Mouse (Mus musculus): ENCODE data around the gene Alox5.

Gene Alox5

GRCm38 (mm10) chr6:116417518-116418315 is 43.3 kb downstream of the Alox5 start:
- no peak for DNase-seq

- DNase-seq: no peak
These were observed 44.9 kb downstream of the Alox5 start for GRCm38 (mm10) chr6:116416000-116416552.

- DNase-seq: peak; percentile 34
These were observed 45.8 kb downstream of the Alox5 start for GRCm38 (mm10) chr6:116415126-116415676.

- DNase-seq: no peak
These were observed 48.2 kb downstream of the Alox5 start for GRCm38 (mm10) chr6:116412546-116413325.

- DNase-seq: no peak
These were observed 49.3 kb downstream of the Alox5 start for GRCm38 (mm10) chr6:116411716-116412115.

- DNase-seq: no peak
These were observed 50.5 kb downstream of the Alox5 start for GRCm38 (mm10) chr6:116410436-116410835.

- no peak for DNase-seq
These were observed 52.9 kb downstream of the Alox5 start for GRCm38 (mm10) chr6:116407956-116408657.

GRCm38 (mm10) chr6:116407216-116407615 is 53.8 kb downstream of the Alox5 start:
- no peak for DNase-seq

GRCm38 (mm10) chr6:116406680-116407079 is 54.3 kb downstream of the Alox5 start:
- DNase-seq: no peak

- no peak for DNase-seq
These were observed 54.8 kb downstream of the Alox5 start for GRCm38 (mm10) chr6:116406152-116406551.

GRCm38 (mm10) chr6:116405715-116406114 is 55.3 kb downstream of the Alox5 start:
- no peak for DNase-seq

- DNase-seq: no peak
These were observed 55.7 kb downstream of the Alox5 start for GRCm38 (mm10) chr6:116405243-116405642.

GRCm38 (mm10) chr6:116402426-116402825 is 58.6 kb downstream of the Alox5 start:
- no peak for DNase-seq

GRCm38 (mm10) chr6:116401746-116402423 is 59.1 kb downstream of the Alox5 start:
- no peak for DNase-seq

GRCm38 (mm10) chr6:116398136-116398535 is 62.8 kb downstream of the Alox5 start:
- no peak for DNase-seq

GRCm38 (mm10) chr6:116397621-116398020 is 63.4 kb downstream of the Alox5 start:
- DNase-seq: peak; percentile 1

GRCm38 (mm10) chr6:116394916-116395648 is 65.9 kb downstream of the Alox5 start:
- no peak for DNase-seq

- no peak for DNase-seq
These were observed 71.5 kb downstream of the Alox5 start for GRCm38 (mm10) chr6:116389481-116389880.

- no peak for DNase-seq
These were observed 72.9 kb downstream of the Alox5 start for GRCm38 (mm10) chr6:116388068-116388467.

GRCm38 (mm10) chr6:116386506-116386905 is 74.5 kb downstream of the Alox5 start:
- no peak for DNase-seq

GRCm38 (mm10) chr6:116386045-116386415 is 74.9 kb downstream of the Alox5 start:
- DNase-seq: peak; percentile 62
